Mouse (Mus musculus): ENCODE data around the gene Chst1. TPM values are rescaled to one million over a fixed set of nuclear protein-coding genes. Genes with fewer than 3 reads are reported as not detected.

The Chst1 gene
- polyA plus RNA-seq, 1 experiment from 2014 or later, result 20.0 TPM

DNA sequence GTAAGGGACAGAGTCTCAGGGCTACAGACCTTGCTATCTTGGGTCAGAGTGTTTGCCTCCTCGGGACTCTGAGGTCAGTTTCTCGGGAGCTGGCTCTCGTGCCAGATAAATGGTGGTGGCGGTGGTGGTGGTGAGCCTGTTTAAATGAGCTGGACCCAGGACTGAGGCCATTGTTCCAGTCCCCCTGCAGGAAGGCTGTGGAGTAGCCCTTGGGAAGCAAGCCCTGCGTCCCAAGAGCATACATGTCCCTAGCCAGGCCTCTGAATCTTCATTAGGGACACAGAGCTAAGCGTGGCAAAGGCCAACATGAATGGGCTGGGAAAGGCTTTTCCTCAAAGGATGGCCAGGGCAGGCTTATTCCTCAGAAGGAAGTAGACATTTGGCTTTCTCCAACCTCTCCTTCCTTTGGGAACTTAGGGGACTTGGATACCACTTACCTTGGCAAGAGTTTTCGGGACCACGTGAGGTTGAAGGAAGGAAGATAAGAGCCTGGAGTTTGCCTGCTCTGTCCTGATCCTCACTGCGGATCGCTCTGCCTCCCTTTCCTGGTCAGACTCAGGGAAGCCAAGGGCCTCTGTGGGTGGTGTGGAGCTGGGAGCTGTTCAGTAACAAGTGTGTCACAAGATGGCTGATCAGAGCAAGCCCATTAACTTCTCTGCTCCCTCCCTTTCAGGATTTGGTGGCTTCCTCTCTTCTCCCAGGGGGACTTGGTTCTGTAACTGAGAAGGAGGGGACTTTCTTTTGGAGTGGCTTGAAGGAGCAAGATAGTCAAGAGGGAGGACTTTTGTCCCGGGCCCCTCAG lies 4.4 kb upstream of the Chst1 start:
- Histone ChIP-seq H3K4me2 (replicated peaks) (no peak overlapping the region), H3K36me3 (replicated peaks; ENCODE audit: control insufficient read depth, insufficient read depth) (no peaks in the 10 kb centered on the region), H3K27me3 (ENCODE audit: control insufficient read depth, insufficient read depth, low read length) (no peaks in the 10 kb centered on the region), H3K9ac (no peak overlapping the region), H3K9me3 (ENCODE audit: control insufficient read depth, low read length) (no peaks in the 10 kb centered on the region), H3K27ac (no peak overlapping the region), H3K4me1 (replicated peaks; ENCODE audit: control insufficient read depth, insufficient read depth, low read length) (peaks cover 6% of the 10 kb centered on the region; the same call in 1 of the 2 replicates), H3K4me3 (replicated peaks; ENCODE audit: low read length) (no peak overlapping the region)
- DNase-seq (ENCODE audit: low spot score), result no peak
- 70% methylated on average over 11 of the region's 11 CpGs for WGBS
- no peak for ATAC-seq (ENCODE audit: low FRiP score)

DNA sequence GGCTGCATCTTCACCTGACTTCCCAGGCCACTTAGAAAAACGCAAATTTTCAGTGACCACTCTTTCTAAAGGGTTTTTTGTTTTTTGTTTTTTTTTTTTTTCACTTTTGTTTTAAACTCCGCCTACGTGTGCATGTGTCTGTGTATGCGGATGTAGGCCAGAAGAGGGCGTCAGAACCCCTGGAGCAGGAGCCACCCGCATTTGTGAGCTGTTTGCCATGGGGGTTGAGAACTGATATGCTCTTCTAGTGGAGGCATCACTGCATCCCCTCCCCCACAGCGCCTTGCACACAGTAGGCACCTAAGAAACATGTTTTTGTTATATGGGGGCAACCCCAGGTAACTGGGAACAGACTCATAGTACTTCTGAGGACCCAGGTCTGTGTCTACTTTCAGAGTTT lies 2.2 kb upstream of the Chst1 start:
- Histone ChIP-seq H3K4me1 (replicated peaks; ENCODE audit: control insufficient read depth, insufficient read depth, low read length) (peaks cover 27% of the 10 kb centered on the region), H3K27ac (no peak overlapping the region), H3K9me3 (ENCODE audit: control insufficient read depth, low read length) (no peaks in the 10 kb centered on the region), H3K36me3 (replicated peaks; ENCODE audit: control insufficient read depth, insufficient read depth) (no peaks in the 10 kb centered on the region), H3K4me3 (replicated peaks; ENCODE audit: low read length) (no peak overlapping the region), H3K4me2 (replicated peaks) (no peak overlapping the region), H3K27me3 (ENCODE audit: control insufficient read depth, insufficient read depth, low read length) (peaks cover 9% of the 10 kb centered on the region), H3K9ac (no peak overlapping the region)
- DNase-seq (ENCODE audit: low spot score) (no peak), ATAC-seq (ENCODE audit: low FRiP score) (no peak)
- 8% methylated on average over 7 of the region's 7 CpGs for WGBS

DNA sequence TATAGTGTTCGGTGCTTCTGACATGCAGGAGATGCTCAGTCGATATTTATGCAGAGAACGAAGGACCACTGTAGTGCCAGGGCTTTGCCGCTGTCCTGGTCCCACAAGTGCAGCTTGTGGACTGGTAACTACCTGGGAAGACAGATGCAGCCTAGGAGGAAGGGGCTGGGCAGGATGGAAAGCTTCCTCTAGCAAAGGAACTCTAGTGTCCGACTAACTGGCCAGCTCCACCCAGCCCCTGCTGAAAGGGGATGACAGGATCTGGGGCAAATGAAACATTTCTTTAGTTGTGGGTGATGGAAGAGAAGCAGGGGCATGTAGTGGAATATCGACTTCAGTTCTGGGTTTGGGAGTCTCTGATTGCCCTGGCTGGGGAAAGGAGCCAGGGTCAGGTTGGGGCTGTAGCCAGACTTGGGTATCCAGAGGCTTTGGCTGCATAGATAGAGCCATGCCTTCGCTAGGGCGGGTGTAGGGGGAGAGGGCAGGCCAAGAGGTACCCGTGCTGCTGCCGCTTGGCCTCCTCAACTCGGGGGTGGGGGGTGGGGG lies 493 bp upstream of the Chst1 start:
- H3K9ac ChIP-seq, result peak overlapping the region; percentile 81
- peaks cover 9% of the 10 kb centered on the region for H3K27me3 ChIP-seq (ENCODE audit: control insufficient read depth, insufficient read depth, low read length)
- DNase-seq (ENCODE audit: low spot score) (no peak), ATAC-seq (ENCODE audit: low FRiP score) (peak; percentile 46; the same call in 1 of the 2 replicates)
- WGBS, result 27% methylated on average over 11 of the region's 11 CpGs
- H3K27ac ChIP-seq, result peak overlapping the region; percentile 77
- no peaks in the 10 kb centered on the region for H3K36me3 ChIP-seq (replicated peaks; ENCODE audit: control insufficient read depth, insufficient read depth)
- no peaks in the 10 kb centered on the region for H3K9me3 ChIP-seq (ENCODE audit: control insufficient read depth, low read length)
- peak overlapping the region; percentile 79 for H3K4me3 ChIP-seq (replicated peaks; ENCODE audit: low read length)
- peaks cover 44% of the 10 kb centered on the region for H3K4me1 ChIP-seq (replicated peaks; ENCODE audit: control insufficient read depth, insufficient read depth, low read length)
- peak overlapping the region; percentile 89 for H3K4me2 ChIP-seq (replicated peaks)

DNA sequence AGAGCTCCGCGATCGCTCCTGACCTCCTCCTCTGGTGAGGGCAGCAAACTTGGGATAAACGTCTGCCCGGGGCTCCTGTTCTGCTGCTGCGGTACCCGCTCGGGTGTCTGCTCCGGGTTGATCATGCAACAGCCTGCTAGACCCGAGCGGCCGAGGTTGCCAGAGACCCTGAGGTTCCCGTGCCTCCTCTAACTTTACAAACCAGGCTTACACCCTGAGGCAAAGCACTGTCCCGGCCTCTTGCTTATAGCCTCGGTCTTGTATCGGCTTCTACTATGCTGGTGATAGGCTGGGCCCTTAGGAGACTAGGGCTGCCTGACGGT lies 802 bp downstream of the Chst1 start:
- ATAC-seq (ENCODE audit: low FRiP score) (peak; percentile 25), DNase-seq (ENCODE audit: low spot score) (no peak)
- Histone ChIP-seq H3K9ac (peak overlapping the region; percentile 81), H3K27ac (peak overlapping the region; percentile 77), H3K36me3 (replicated peaks; ENCODE audit: control insufficient read depth, insufficient read depth) (no peaks in the 10 kb centered on the region), H3K4me3 (replicated peaks; ENCODE audit: low read length) (peak overlapping the region; percentile 79), H3K27me3 (ENCODE audit: control insufficient read depth, insufficient read depth, low read length) (peaks cover 9% of the 10 kb centered on the region), H3K4me2 (replicated peaks) (peak overlapping the region; percentile 89), H3K9me3 (ENCODE audit: control insufficient read depth, low read length) (no peaks in the 10 kb centered on the region), H3K4me1 (replicated peaks; ENCODE audit: control insufficient read depth, insufficient read depth, low read length) (peaks cover 46% of the 10 kb centered on the region)
- 0% methylated on average over 16 of the region's 17 CpGs for WGBS

DNA sequence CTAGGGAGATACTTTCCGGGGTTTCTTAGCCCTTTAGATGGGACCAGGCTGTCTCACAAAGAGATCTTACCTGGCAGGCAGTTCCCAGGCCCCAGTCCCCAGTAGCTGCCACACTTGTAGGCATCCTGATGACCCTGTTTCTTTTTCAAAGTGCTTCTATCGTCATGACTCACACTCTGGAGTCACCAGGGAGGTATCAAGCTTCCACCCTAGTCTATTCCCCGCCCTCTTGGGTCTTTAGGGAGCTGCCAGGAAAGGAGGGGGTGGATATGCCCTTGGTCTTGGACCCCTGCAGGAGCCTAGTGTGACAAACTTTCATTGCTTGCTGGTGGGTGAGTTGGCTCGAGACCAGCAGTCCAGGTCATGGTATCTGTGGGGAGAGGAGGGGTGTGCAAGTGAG lies 1.7 kb downstream of the Chst1 start:
- H3K27me3 ChIP-seq (ENCODE audit: control insufficient read depth, insufficient read depth, low read length), result peaks cover 9% of the 10 kb centered on the region
- H3K36me3 ChIP-seq (replicated peaks; ENCODE audit: control insufficient read depth, insufficient read depth), result no peaks in the 10 kb centered on the region
- 54% methylated on average over 4 of the region's 4 CpGs for WGBS
- peak overlapping the region; percentile 79 for H3K4me3 ChIP-seq (replicated peaks; ENCODE audit: low read length)
- peak overlapping the region; percentile 89 for H3K4me2 ChIP-seq (replicated peaks)
- no peak for ATAC-seq (ENCODE audit: low FRiP score)
- DNase-seq (ENCODE audit: low spot score), result no peak
- H3K9me3 ChIP-seq (ENCODE audit: control insufficient read depth, low read length), result no peaks in the 10 kb centered on the region
- no peak overlapping the region for H3K27ac ChIP-seq
- peak overlapping the region; percentile 81; the same call in 1 of the 2 replicates for H3K9ac ChIP-seq
- peaks cover 46% of the 10 kb centered on the region for H3K4me1 ChIP-seq (replicated peaks; ENCODE audit: control insufficient read depth, insufficient read depth, low read length)

DNA sequence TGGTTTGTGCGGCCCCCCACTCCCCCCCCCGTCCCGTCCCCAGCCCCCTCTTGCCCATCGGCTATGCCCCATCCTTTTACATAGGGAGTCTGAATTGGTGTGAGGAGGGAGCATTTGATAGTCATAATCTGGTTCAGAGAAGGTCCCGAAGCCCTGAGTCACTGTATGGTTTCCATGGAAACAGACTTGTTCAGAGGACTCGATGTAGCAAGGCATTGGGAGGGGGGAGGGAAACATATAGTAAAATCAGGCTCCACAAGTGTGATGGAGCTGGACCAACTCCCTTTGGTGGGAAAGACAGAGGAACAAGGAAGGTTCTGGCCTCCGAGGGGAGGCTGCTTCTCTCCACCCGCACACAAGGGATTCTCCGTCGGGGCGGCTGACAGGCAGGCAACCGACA lies 2.6 kb downstream of the Chst1 start:
- peaks cover 9% of the 10 kb centered on the region for H3K27me3 ChIP-seq (ENCODE audit: control insufficient read depth, insufficient read depth, low read length)
- DNase-seq (ENCODE audit: low spot score), result peak; percentile 69
- 20% methylated on average over 12 of the region's 12 CpGs for WGBS
- H3K9ac ChIP-seq, result no peak overlapping the region
- H3K4me1 ChIP-seq (replicated peaks; ENCODE audit: control insufficient read depth, insufficient read depth, low read length), result peaks cover 46% of the 10 kb centered on the region
- no peaks in the 10 kb centered on the region for H3K9me3 ChIP-seq (ENCODE audit: control insufficient read depth, low read length)
- peak overlapping the region; percentile 79; the same call in 1 of the 2 replicates for H3K4me3 ChIP-seq (replicated peaks; ENCODE audit: low read length)
- peak overlapping the region; percentile 89 for H3K4me2 ChIP-seq (replicated peaks)
- H3K27ac ChIP-seq, result no peak overlapping the region
- no peaks in the 10 kb centered on the region for H3K36me3 ChIP-seq (replicated peaks; ENCODE audit: control insufficient read depth, insufficient read depth)
- peak; percentile 38; the same call in 1 of the 2 replicates for ATAC-seq (ENCODE audit: low FRiP score)

DNA sequence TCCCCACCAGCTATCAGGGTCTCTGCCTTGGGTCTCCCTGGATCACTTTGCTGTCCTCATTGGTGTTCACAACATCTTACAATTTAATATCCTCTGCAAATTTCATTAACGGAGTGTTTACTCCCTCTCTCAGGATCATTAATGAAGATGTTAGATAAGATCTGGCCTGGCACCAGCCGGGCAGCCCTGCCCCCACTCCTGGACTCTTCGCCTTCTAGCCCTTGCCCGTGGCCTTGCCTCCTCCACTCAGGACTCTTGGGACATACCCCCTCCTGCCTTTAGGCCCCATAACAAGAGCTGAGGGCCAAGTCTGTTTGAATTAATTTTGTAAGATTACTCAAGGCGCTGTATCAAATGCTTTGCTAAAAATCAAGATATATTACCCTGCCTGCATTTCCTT lies 4.1 kb downstream of the Chst1 start:
- no peak overlapping the region for H3K4me3 ChIP-seq (replicated peaks; ENCODE audit: low read length)
- ATAC-seq (ENCODE audit: low FRiP score) (no peak), DNase-seq (ENCODE audit: low spot score) (no peak)
- H3K4me1 ChIP-seq (replicated peaks; ENCODE audit: control insufficient read depth, insufficient read depth, low read length), result peaks cover 46% of the 10 kb centered on the region
- H3K9ac ChIP-seq, result no peak overlapping the region
- 55% methylated on average over 5 of the region's 5 CpGs for WGBS
- peak overlapping the region; percentile 89; the same call in 1 of the 2 replicates for H3K4me2 ChIP-seq (replicated peaks)
- H3K36me3 ChIP-seq (replicated peaks; ENCODE audit: control insufficient read depth, insufficient read depth), result no peaks in the 10 kb centered on the region
- no peak overlapping the region for H3K27ac ChIP-seq
- peaks cover 9% of the 10 kb centered on the region for H3K27me3 ChIP-seq (ENCODE audit: control insufficient read depth, insufficient read depth, low read length)
- H3K9me3 ChIP-seq (ENCODE audit: control insufficient read depth, low read length), result no peaks in the 10 kb centered on the region

DNA sequence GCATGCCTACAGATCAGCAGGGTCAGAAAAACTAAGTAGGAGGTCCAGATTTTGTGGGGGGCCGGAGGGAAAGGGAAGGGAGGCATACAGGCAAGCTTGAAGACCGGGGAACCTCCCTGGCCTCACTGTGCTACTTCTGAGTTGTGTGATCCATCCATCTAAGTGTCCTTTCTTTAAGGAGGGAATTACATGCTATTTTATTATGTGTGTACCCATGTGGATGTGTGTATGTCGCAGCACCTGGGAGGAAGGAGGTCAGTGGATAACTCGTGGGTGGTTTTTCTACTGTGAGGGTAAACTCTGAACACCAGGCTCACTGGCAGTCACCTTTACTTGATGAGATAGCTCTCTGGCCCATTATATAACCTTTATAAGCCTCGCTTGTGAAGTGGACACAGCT lies 5.1 kb downstream of the Chst1 start:
- Histone ChIP-seq H3K27me3 (ENCODE audit: control insufficient read depth, insufficient read depth, low read length) (peaks cover 9% of the 10 kb centered on the region), H3K9ac (no peak overlapping the region), H3K4me3 (replicated peaks; ENCODE audit: low read length) (no peak overlapping the region), H3K9me3 (ENCODE audit: control insufficient read depth, low read length) (no peaks in the 10 kb centered on the region), H3K4me1 (replicated peaks; ENCODE audit: control insufficient read depth, insufficient read depth, low read length) (peaks cover 39% of the 10 kb centered on the region), H3K27ac (no peak overlapping the region), H3K36me3 (replicated peaks; ENCODE audit: control insufficient read depth, insufficient read depth) (no peaks in the 10 kb centered on the region), H3K4me2 (replicated peaks) (no peak overlapping the region)
- DNase-seq (ENCODE audit: low spot score) (no peak), ATAC-seq (ENCODE audit: low FRiP score) (no peak)
- WGBS, result 82% methylated on average over 5 of the region's 5 CpGs

DNA sequence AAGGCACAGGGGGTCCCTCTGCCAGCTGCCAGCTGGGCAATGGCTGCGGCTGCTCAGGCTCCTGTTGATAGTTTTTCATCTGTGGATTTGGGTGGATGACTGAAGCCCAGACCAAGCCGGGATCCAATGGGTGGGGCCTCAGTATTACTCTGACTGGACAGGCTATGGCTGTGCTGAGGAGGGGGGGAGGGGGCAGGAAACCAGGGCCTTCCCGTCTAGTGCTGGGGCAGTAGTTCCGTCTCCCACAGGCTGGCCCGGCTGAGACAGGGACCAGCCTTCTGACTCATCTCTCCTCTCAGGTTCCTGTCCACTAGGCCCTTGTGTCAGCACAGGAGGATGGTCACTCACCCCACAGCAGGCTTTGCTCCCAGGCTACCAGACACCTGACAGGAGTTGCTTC lies 6.5 kb downstream of the Chst1 start:
- Histone ChIP-seq H3K4me3 (replicated peaks; ENCODE audit: low read length) (no peak overlapping the region), H3K36me3 (replicated peaks; ENCODE audit: control insufficient read depth, insufficient read depth) (no peaks in the 10 kb centered on the region), H3K27me3 (ENCODE audit: control insufficient read depth, insufficient read depth, low read length) (peaks cover 4% of the 10 kb centered on the region; the same call in 1 of the 2 replicates), H3K9me3 (ENCODE audit: control insufficient read depth, low read length) (no peaks in the 10 kb centered on the region), H3K4me2 (replicated peaks) (no peak overlapping the region), H3K4me1 (replicated peaks; ENCODE audit: control insufficient read depth, insufficient read depth, low read length) (peaks cover 31% of the 10 kb centered on the region), H3K27ac (no peak overlapping the region), H3K9ac (no peak overlapping the region)
- DNase-seq (ENCODE audit: low spot score) (no peak), ATAC-seq (ENCODE audit: low FRiP score) (no peak)
- 75% methylated on average over 5 of the region's 5 CpGs for WGBS

All from hindbrain, embryonic 14.5 days (tissue).